Comparison of ENCODE assay signal across 8 mouse cellular contexts in the genomic region with DNA sequence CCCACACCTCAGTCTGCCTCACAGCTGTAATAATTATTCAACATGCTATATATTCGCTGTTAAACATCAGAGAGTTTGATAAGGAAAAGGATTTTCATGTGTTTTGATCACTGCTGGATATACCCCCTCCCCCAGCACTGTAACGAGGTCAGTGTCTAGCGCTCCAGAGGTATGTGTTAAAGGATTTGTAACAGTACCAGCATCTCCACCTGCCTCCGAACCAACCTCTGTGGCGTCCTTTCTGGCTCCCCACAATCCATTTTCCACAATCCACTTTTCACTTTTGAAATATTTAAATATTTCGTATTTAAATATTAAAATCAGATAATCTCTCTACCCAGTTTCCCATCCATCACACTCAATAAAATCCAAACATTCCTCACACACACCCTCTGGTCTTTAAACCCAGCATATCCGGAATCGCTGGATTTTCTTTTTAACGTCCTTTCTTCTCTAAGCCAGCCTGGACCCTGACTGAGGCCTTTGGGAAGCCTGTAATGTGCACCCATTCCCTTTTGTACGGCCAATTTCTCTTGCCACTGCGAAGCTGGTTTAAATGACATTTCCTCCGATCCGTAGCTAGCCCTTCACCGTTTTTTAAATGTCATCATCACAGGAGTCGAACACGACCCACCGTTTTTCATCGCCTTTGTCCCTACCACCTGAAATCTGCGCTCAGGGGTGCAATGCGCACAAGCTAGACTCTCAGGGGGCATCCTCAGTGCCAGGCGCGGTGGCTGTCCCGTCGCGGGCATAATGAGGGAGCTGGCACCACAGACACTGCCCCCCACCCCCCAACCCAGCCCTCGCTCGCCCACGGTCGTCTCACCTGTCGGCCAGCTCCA. TPM values are rescaled to one million over a fixed set of nuclear protein-coding genes. Genes with fewer than 3 reads are reported as not detected.
A peak's percentile ranks its signal among the peaks of the same experiment; 100 is the strongest.
DNase-seq lines count a peak whose midpoint lies in the region; ATAC-seq and TF ChIP-seq lines count a peak whose summit lies in the region.

No protein-coding gene starts in this region.

- intact Hi-C loops in gastrocnemius, postnatal 14 days (cut with DNase I; ENCODE audit: low total_unique reads) = loop anchor here (2.0 to 5.0 kb wide), 2 partner anchors 47 to 104 kb away; no protein-coding TSS in a partner anchor

- H3K36me3 ChIP-seq in kidney, embryonic 15.5 days = peaks cover 30% of the 10 kb centered on the region
- H3K36me3 ChIP-seq in forebrain, embryonic 11.5 days (ENCODE audit: control insufficient read depth, insufficient read depth, low read length) = peaks cover 3% of the 10 kb centered on the region; the same call in 1 of the 2 replicates
- peaks cover 22% of the 10 kb centered on the region for H3K36me3 ChIP-seq in limb, embryonic 12.5 days

- peaks cover 24% of the 10 kb centered on the region for H3K4me1 ChIP-seq in kidney, embryonic 15.5 days
- H3K4me1 ChIP-seq in forebrain, embryonic 11.5 days (replicated peaks; ENCODE audit: control insufficient read depth, insufficient read depth, low read length) = peaks cover 8% of the 10 kb centered on the region; the same call in 1 of the 2 replicates
- H3K4me1 ChIP-seq in limb, embryonic 12.5 days (replicated peaks) = peaks cover 20% of the 10 kb centered on the region
- H3K4me1 ChIP-seq in olfactory bulb, adult 2 months (ENCODE audit: control insufficient read depth, insufficient read depth, low read length) = peaks cover 2% of the 10 kb centered on the region; the same call in 1 of the 2 replicates

- ATAC-seq in kidney, embryonic 15.5 days (replicated peaks; ENCODE audit: low FRiP score) = no peak
- 0 out of 2 replicates have a peak, but pooled peaks have one; percentile 3 for ATAC-seq in forebrain, embryonic 11.5 days (replicated peaks; ENCODE audit: low FRiP score)
- ATAC-seq in limb, embryonic 12.5 days (ENCODE audit: insufficient number of reproducible peaks, insufficient read depth, low FRiP score, low TSS enrichment, low read depth) = no peak

- peak overlapping the region; percentile 94 for H3K4me2 ChIP-seq in kidney, embryonic 15.5 days
- peak overlapping the region; percentile 85 for H3K4me2 ChIP-seq in forebrain, embryonic 11.5 days (ENCODE audit: low read depth, low read length, severe bottlenecking)
- peak overlapping the region; percentile 90 for H3K4me2 ChIP-seq in limb, embryonic 12.5 days

- no peaks in the 10 kb centered on the region for H3K27me3 ChIP-seq in kidney, embryonic 15.5 days
- no peaks in the 10 kb centered on the region for H3K27me3 ChIP-seq in forebrain, embryonic 11.5 days (ENCODE audit: control insufficient read depth, insufficient read depth, low read length)
- H3K27me3 ChIP-seq in limb, embryonic 12.5 days = no peaks in the 10 kb centered on the region

- no peak for TF ChIP-seq CTCF in olfactory bulb, adult 2 months (IDR thresholded peaks at IDR 0.05; ENCODE audit: insufficient read depth, low read depth, low read length)

- no peak for DNase-seq in kidney, postnatal 10 days
- DNase-seq in Muller cell, postnatal 12 days (ENCODE audit: inconsistent ontology term) = peak; percentile 19
- DNase-seq in forebrain, embryonic 11.5 days (ENCODE audit: low spot score) = peak; percentile 41
- DNase-seq in gastrocnemius, postnatal 14 days = no peak
- no peak for DNase-seq in kidney, postnatal 14 days

- no peak for TF ChIP-seq POLR2A in olfactory bulb, adult 2 months (IDR thresholded peaks at IDR 0.05; ENCODE audit: insufficient read depth, low read depth, low read length)

- WGBS in kidney, embryonic 15.5 days = 4% methylated on average over 30 of the region's 30 CpGs
- WGBS in forebrain, embryonic 11.5 days = 4% methylated on average over 30 of the region's 30 CpGs
- 4% methylated on average over 30 of the region's 30 CpGs for WGBS in limb, embryonic 12.5 days
- WGBS in olfactory bulb, adult 2 months = 2% methylated on average over 30 of the region's 30 CpGs

- H3K27ac ChIP-seq in kidney, embryonic 15.5 days = peak overlapping the region; percentile 82; the same call in 1 of the 2 replicates
- H3K27ac ChIP-seq in forebrain, embryonic 11.5 days (ENCODE audit: low read depth, low read length) = peak overlapping the region; percentile 75; the same call in 1 of the 2 replicates
- H3K27ac ChIP-seq in limb, embryonic 12.5 days = peak overlapping the region; percentile 77
- H3K27ac ChIP-seq in olfactory bulb, adult 2 months (ENCODE audit: insufficient read depth, low read depth, low read length) = peak overlapping the region; percentile 5; the same call in 1 of the 2 replicates

- no peaks in the 10 kb centered on the region for H3K9me3 ChIP-seq in kidney, embryonic 15.5 days (replicated peaks)
- no peaks in the 10 kb centered on the region for H3K9me3 ChIP-seq in forebrain, embryonic 11.5 days (ENCODE audit: control insufficient read depth, low read length)
- no peaks in the 10 kb centered on the region for H3K9me3 ChIP-seq in limb, embryonic 12.5 days

- peak overlapping the region; percentile 94 for H3K9ac ChIP-seq in kidney, embryonic 15.5 days
- peak overlapping the region; percentile 95 for H3K9ac ChIP-seq in forebrain, embryonic 11.5 days (ENCODE audit: low read length)
- peak overlapping the region; percentile 94 for H3K9ac ChIP-seq in limb, embryonic 12.5 days (replicated peaks)

- peak overlapping the region; percentile 98 for H3K4me3 ChIP-seq in kidney, embryonic 15.5 days (replicated peaks)
- peak overlapping the region; percentile 96 for H3K4me3 ChIP-seq in forebrain, embryonic 11.5 days (ENCODE audit: low read depth, low read length)
- H3K4me3 ChIP-seq in limb, embryonic 12.5 days (replicated peaks) = peak overlapping the region; percentile 93
- H3K4me3 ChIP-seq in olfactory bulb, adult 2 months (ENCODE audit: insufficient read depth, low read depth, low read length) = peak overlapping the region; percentile 69

RNA-seq across cellular contexts. Expression of gene Klhl11, which starts 1.0 kb away (rescaled TPM):
- 8.4 and 10.0 TPM in 2 replicates for polyA plus RNA-seq in kidney, embryonic 15.5 days (2015; fragmentation: Nextera tagmentation; extraction: Ambion mirVana)
- polyA plus RNA-seq in forebrain, embryonic 11.5 days (2014; fragmentation: Nextera tagmentation; extraction: Ambion mirVana) = 15.5 and 15.7 TPM in 2 replicates
- polyA plus RNA-seq in limb, embryonic 12.5 days (2016; fragmentation: Nextera tagmentation; extraction: Ambion mirVana) = 14.1 and 15.4 TPM in 2 replicates
- not detected in 2 replicates for polyA plus RNA-seq in olfactory bulb, adult 2 months (2012; ENCODE audit: insufficient read depth, insufficient read length, low replicate concordance, missing spikeins)
- 1 to 10 TPM; 6.5 to 6.9 TPM for total RNA-seq in gastrocnemius, postnatal 14 days (2021)

RNA-seq across cellular contexts. Expression of gene Klhl10, which starts 29.9 kb away (rescaled TPM):
- polyA plus RNA-seq in kidney, embryonic 15.5 days (2015; fragmentation: Nextera tagmentation; extraction: Ambion mirVana) = 0.44 and 0.54 TPM in 2 replicates
- polyA plus RNA-seq in forebrain, embryonic 11.5 days (2014; fragmentation: Nextera tagmentation; extraction: Ambion mirVana) = 0.41 and 0.85 TPM in 2 replicates
- 1.0 and 1.1 TPM in 2 replicates for polyA plus RNA-seq in limb, embryonic 12.5 days (2016; fragmentation: Nextera tagmentation; extraction: Ambion mirVana)
- polyA plus RNA-seq in olfactory bulb, adult 2 months (2012; ENCODE audit: insufficient read depth, insufficient read length, low replicate concordance, missing spikeins) = not detected in 2 replicates
- total RNA-seq in gastrocnemius, postnatal 14 days (2021) = under 1 TPM; 0.33 to 0.43 TPM

RNA-seq across cellular contexts. Expression of gene Nt5c3b, which starts 30.0 kb away (rescaled TPM):
- 119 and 121 TPM in 2 replicates for polyA plus RNA-seq in kidney, embryonic 15.5 days (2015; fragmentation: Nextera tagmentation; extraction: Ambion mirVana)
- polyA plus RNA-seq in forebrain, embryonic 11.5 days (2014; fragmentation: Nextera tagmentation; extraction: Ambion mirVana) = 104 and 115 TPM in 2 replicates
- polyA plus RNA-seq in limb, embryonic 12.5 days (2016; fragmentation: Nextera tagmentation; extraction: Ambion mirVana) = 173 and 183 TPM in 2 replicates
- not detected in 2 replicates for polyA plus RNA-seq in olfactory bulb, adult 2 months (2012; ENCODE audit: insufficient read depth, insufficient read length, low replicate concordance, missing spikeins)
- total RNA-seq in gastrocnemius, postnatal 14 days (2021) = 10 to 100 TPM; 13.2 to 13.3 TPM

RNA-seq across cellular contexts. Expression of gene Fkbp10, which starts 56.1 kb away (rescaled TPM):
- 130 and 139 TPM in 2 replicates for polyA plus RNA-seq in kidney, embryonic 15.5 days (2015; fragmentation: Nextera tagmentation; extraction: Ambion mirVana)
- polyA plus RNA-seq in forebrain, embryonic 11.5 days (2014; fragmentation: Nextera tagmentation; extraction: Ambion mirVana) = 36.6 and 41.2 TPM in 2 replicates
- 101 and 118 TPM in 2 replicates for polyA plus RNA-seq in limb, embryonic 12.5 days (2016; fragmentation: Nextera tagmentation; extraction: Ambion mirVana)
- polyA plus RNA-seq in olfactory bulb, adult 2 months (2012; ENCODE audit: insufficient read depth, insufficient read length, low replicate concordance, missing spikeins) = not detected in 2 replicates
- total RNA-seq in gastrocnemius, postnatal 14 days (2021) = 10 to 100 TPM; 26.1 to 31.3 TPM

RNA-seq across cellular contexts. Expression of gene Acly, which starts 56.2 kb away (rescaled TPM):
- polyA plus RNA-seq in kidney, embryonic 15.5 days (2015; fragmentation: Nextera tagmentation; extraction: Ambion mirVana) = 151 and 175 TPM in 2 replicates
- 294 TPM in 2 replicates for polyA plus RNA-seq in forebrain, embryonic 11.5 days (2014; fragmentation: Nextera tagmentation; extraction: Ambion mirVana)
- 186 and 196 TPM in 2 replicates for polyA plus RNA-seq in limb, embryonic 12.5 days (2016; fragmentation: Nextera tagmentation; extraction: Ambion mirVana)
- not detected in 2 replicates for polyA plus RNA-seq in olfactory bulb, adult 2 months (2012; ENCODE audit: insufficient read depth, insufficient read length, low replicate concordance, missing spikeins)
- total RNA-seq in gastrocnemius, postnatal 14 days (2021) = 10 to 100 TPM; 16.4 to 19.9 TPM

Comparison
In these comparisons a context has a peak if more than half of its experiments do, and no peak if none do; other contexts are left out.
1. H3K27ac ChIP-seq: peak in every context shown above with its lines; median percentile 82 in kidney, embryonic 15.5 days; 77 in limb, embryonic 12.5 days; 75 in forebrain, embryonic 11.5 days; 5 in olfactory bulb, adult 2 months.
2. DNase-seq: peak in Muller cell, postnatal 12 days (single experiment) and forebrain, embryonic 11.5 days (single experiment); none in kidney, postnatal 10 days (single experiment), gastrocnemius, postnatal 14 days (single experiment) and kidney, postnatal 14 days (single experiment).
3. Peak in every context shown above with its lines, with median percentiles within 50 percentile points of each other: H3K4me2 ChIP-seq, H3K4me3 ChIP-seq and H3K9ac ChIP-seq.